Mouse (Mus musculus) hindbrain, postnatal 0 days (tissue): ENCODE measurements around the gene 1810043G02Rik. TPM values are rescaled to one million over a fixed set of nuclear protein-coding genes. Genes with fewer than 3 reads are reported as not detected.
A peak's percentile ranks its signal among the peaks of the same experiment; 100 is the strongest.

ENCODE experiments used
- ATAC-seq: fragments of 200-750 bp; cut with Nextera tagmentation; 2 replicates; pipeline ENCODE4 v1.8.0; 2017; ENCODE audit warnings: mild to moderate bottlenecking, moderate TSS enrichment, moderate library complexity
- DNase-seq: peaks from one replicate; pipeline ENCODE4 v3.0.0-alpha.2; 2015; ENCODE audit warnings: low spot score
- H3K27ac ChIP-seq: fragments of 300-500 bp; sonication (generic); 2 replicates; pipeline ENCODE4 v1.5.1; 2014; ENCODE audit warnings: mild to moderate bottlenecking
- H3K27me3 ChIP-seq: fragments of 300-500 bp; sonication (generic); 2 replicates; pipeline ENCODE4 v1.6.1; 2014; ENCODE audit warnings: low read length, mixed read lengths; ENCODE audit not compliant: insufficient read depth
- H3K36me3 ChIP-seq: fragments of 300-500 bp; sonication (generic); 2 replicates; pipeline ENCODE4 v1.6.1; 2014; ENCODE audit warnings: low read length, mixed read lengths; ENCODE audit not compliant: insufficient read depth
- H3K4me1 ChIP-seq: fragments of 300-500 bp; sonication (generic); 2 replicates; pipeline ENCODE4 v1.6.1; 2014; ENCODE audit warnings: antibody characterized with exemption, low read length, mixed read lengths; ENCODE audit not compliant: insufficient read depth
- H3K4me2 ChIP-seq: fragments of 300-500 bp; sonication (generic); 2 replicates; pipeline ENCODE4 v1.6.1; 2014; ENCODE audit warnings: low read depth, mild to moderate bottlenecking, low read length, moderate library complexity, mixed read lengths
- H3K4me3 ChIP-seq: fragments of 300-500 bp; sonication (generic); 2 replicates; pipeline ENCODE4 v1.5.1; 2014; ENCODE audit warnings: low read length
- H3K9ac ChIP-seq: fragments of 300-500 bp; sonication (generic); replicated peaks from 2 replicates; pipeline ENCODE4 v1.6.1; 2014; ENCODE audit warnings: mild to moderate bottlenecking, low read length, moderate library complexity, mixed read lengths
- H3K9me3 ChIP-seq: fragments of 300-500 bp; sonication (generic); 2 replicates; pipeline ENCODE4 v1.6.1; 2016; ENCODE audit warnings: low read length, mixed read lengths
- CTCF ChIP-seq: IDR thresholded peaks from 2 replicates; pipeline ENCODE4 v1.5.1; 2016; ENCODE audit warnings: antibody characterized with exemption, control low read depth, low read depth
- WGBS: fragments of 180-500 bp; shearing (Covaris S2); extraction: QIAGEN DNeasy Blood & Tissue Kit; methylation state at CpG from one replicate; pipeline ENCODE4 v1.1.7; 2014; 5-methylcytosine and 5-hydroxymethylcytosine counted together
- polyA plus RNA-seq: library from polyadenylated mRNA; unstranded; fragments of >200 nt; fragmentation: Nextera tagmentation; extraction: Ambion mirVana; gene quantifications from 2 replicates; pipeline ENCODE4 v1.2.1, GENCODE M21; 2015
- total RNA-seq: library from RNA; depleted of rRNA; stranded (reverse); fragments of >200 nt; gene quantifications from 2 replicates; pipeline ENCODE4 v1.2.3, GENCODE M21; 2014

The 1810043G02Rik gene
- total and polyA plus RNA-seq, 2 experiments from 2014 or later = 58.5 to 75.7 TPM

GRCm38 (mm10) chr10:78002316-78002715 is 24.0 kb downstream of the 1810043G02Rik start:
- H3K27me3 ChIP-seq = no peaks in the 10 kb centered on the region
- no peak for TF ChIP-seq CTCF
- H3K36me3 ChIP-seq = peaks cover 42% of the 10 kb centered on the region
- H3K4me2 ChIP-seq = no peak overlapping the region
- no peak overlapping the region for H3K27ac ChIP-seq
- H3K9ac ChIP-seq = no peak overlapping the region
- 0 out of 2 replicates have a peak, but pooled peaks cover 8% of the 10 kb centered on the region for H3K4me1 ChIP-seq
- DNase-seq = no peak
- no peak overlapping the region for H3K4me3 ChIP-seq
- 95% methylated on average over 2 of the region's 2 CpGs for WGBS
- ATAC-seq = no peak
- no peaks in the 10 kb centered on the region for H3K9me3 ChIP-seq

GRCm38 (mm10) chr10:78004479-78005100 is 26.3 kb downstream of the 1810043G02Rik start:
- Histone ChIP-seq H3K27me3 (no peaks in the 10 kb centered on the region), H3K9me3 (no peaks in the 10 kb centered on the region), H3K27ac (no peak overlapping the region), H3K4me3 (no peak overlapping the region), H3K4me1 (peaks cover 23% of the 10 kb centered on the region), H3K9ac (no peak overlapping the region), H3K36me3 (peaks cover 28% of the 10 kb centered on the region), H3K4me2 (no peak overlapping the region)
- 90% methylated on average over 3 of the region's 3 CpGs for WGBS
- TF ChIP-seq CTCF = no peak
- DNase-seq = no peak
- ATAC-seq = no peak

- peaks cover 23% of the 10 kb centered on the region for H3K4me1 ChIP-seq
- H3K4me3 ChIP-seq = no peak overlapping the region
- ATAC-seq (no peak), DNase-seq (no peak)
- H3K27me3 ChIP-seq = no peaks in the 10 kb centered on the region
- WGBS = 85% methylated on average over 4 of the region's 4 CpGs
- H3K4me2 ChIP-seq = no peak overlapping the region
- no peak overlapping the region for H3K9ac ChIP-seq
- H3K9me3 ChIP-seq = no peaks in the 10 kb centered on the region
- no peak overlapping the region for H3K27ac ChIP-seq
- TF ChIP-seq CTCF = no peak
- peaks cover 15% of the 10 kb centered on the region for H3K36me3 ChIP-seq
Observed at GRCm38 (mm10) chr10:78005791-78006438, 27.6 kb downstream of the 1810043G02Rik start.

GRCm38 (mm10) chr10:78007203-78007602 is 28.9 kb downstream of the 1810043G02Rik start:
- Histone ChIP-seq H3K9ac (0 out of 2 replicates have a peak overlapping the region, but pooled peaks have one; percentile 14), H3K4me2 (no peak overlapping the region), H3K27me3 (no peaks in the 10 kb centered on the region), H3K36me3 (peaks cover 5% of the 10 kb centered on the region; the same call in 1 of the 2 replicates), H3K4me1 (peaks cover 23% of the 10 kb centered on the region), H3K9me3 (no peaks in the 10 kb centered on the region), H3K27ac (no peak overlapping the region), H3K4me3 (no peak overlapping the region)
- TF ChIP-seq CTCF = no peak
- 58% methylated on average over 7 of the region's 7 CpGs for WGBS
- no peak for ATAC-seq
- no peak for DNase-seq

- no peaks in the 10 kb centered on the region for H3K27me3 ChIP-seq
- no peak for ATAC-seq
- no peaks in the 10 kb centered on the region for H3K9me3 ChIP-seq
- peak overlapping the region; percentile 86 for H3K4me3 ChIP-seq
- H3K9ac ChIP-seq = peak overlapping the region; percentile 75
- 0 out of 2 replicates have a peak overlapping the region, but pooled peaks have one; percentile 87 for H3K27ac ChIP-seq
- DNase-seq = no peak
- no peaks in the 10 kb centered on the region for H3K36me3 ChIP-seq
- WGBS = 85% methylated on average over 3 of the region's 3 CpGs
- no peak for TF ChIP-seq CTCF
- peak overlapping the region; percentile 92 for H3K4me2 ChIP-seq
- peaks cover 23% of the 10 kb centered on the region for H3K4me1 ChIP-seq
Observed at GRCm38 (mm10) chr10:78008169-78008568, 29.8 kb downstream of the 1810043G02Rik start.

GRCm38 (mm10) chr10:78009184-78009944 is 31.0 kb downstream of the 1810043G02Rik start:
- Histone ChIP-seq H3K36me3 (no peaks in the 10 kb centered on the region), H3K4me2 (peak overlapping the region; percentile 92), H3K27me3 (no peaks in the 10 kb centered on the region), H3K27ac (peak overlapping the region; percentile 87), H3K4me3 (peak overlapping the region; percentile 86), H3K9ac (peak overlapping the region; percentile 75), H3K4me1 (peaks cover 23% of the 10 kb centered on the region), H3K9me3 (no peaks in the 10 kb centered on the region)
- peak; percentile 96 for ATAC-seq
- TF ChIP-seq CTCF = peak; percentile 80
- under 1% methylated on average over 55 of the region's 59 CpGs for WGBS
- peak; percentile 96 for DNase-seq
